Mouse (Mus musculus) T-helper 1 cell (primary cell): ENCODE measurements around the gene Hrk.

Experiments
- in situ Hi-C: fragments of 300-600 bp; cut with MboI, MseI; formaldehyde crosslinking; loops from one replicate; pipeline ENCODE4 v1.15.1; 2025; ENCODE audit warnings: high pct_unique_total_duplicates

Gene Hrk

DNA sequence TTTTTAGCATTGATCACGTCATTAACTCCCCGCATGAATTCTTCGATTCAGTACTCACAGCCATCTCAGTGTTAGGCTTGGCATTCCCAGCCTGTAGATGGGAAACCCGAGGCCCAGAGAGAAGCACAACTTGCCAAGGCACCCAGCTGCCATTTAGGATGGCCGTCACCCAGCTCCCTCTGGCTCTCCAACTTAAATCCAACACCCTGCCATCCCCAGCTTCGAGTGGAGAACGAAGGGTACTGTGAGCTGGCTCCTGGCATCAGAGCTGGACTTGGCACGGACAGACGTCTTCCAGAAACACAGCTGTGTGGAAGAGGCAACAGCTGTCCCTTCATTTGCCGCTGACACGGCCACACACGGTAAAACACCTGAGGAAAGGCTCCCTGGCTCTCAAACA lies at the start of gene Hrk:
Gene Hrk, plus strand, starts transcription at position 68 of the 400 bp plus-strand sequence.
- in situ Hi-C loops = no loop called here

DNA sequence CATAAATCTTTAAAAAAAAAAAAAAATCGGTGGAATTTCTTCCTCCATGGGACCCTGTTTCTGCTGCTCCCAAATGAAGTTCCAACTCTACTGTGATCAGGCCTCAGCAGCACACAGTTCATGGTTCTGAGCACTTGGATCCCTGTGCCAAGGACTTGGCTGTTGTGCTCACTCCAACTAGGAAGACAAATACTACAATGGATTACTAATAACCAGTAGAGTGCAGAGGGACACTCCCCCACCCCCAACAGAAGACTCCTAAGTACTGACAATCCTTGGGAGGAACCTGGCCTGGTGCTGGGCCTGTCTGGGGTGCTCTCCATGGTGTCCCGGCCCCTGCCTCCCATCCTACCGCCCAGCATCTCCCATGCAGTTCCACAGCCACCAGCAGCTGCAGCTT lies 46.1 kb upstream of the Hrk start:
- in situ Hi-C loops = no loop called here

- in situ Hi-C loops = no loop called here
Measured at GRCm38 (mm10) chr5:118118922-118119321, 45.5 kb upstream of the Hrk start.

DNA sequence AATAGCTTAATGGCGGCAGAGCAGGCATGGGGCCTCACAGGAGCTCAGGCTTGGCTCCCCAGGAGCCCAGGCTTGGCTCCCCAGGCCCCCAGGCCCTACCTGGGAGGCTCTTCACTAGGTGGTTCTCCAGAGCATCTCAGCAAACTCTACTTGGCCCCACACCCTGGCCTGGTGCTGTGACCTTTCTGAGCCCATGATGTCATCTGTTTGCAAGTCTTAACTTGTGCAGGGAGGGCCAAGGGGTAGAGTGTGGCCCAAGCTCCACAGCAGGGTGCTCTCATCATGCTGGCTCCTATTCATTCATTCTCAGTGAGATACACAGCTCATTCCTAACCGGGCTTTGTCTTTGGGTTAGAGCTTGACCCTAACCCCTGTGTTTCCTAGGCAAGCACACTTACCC lies 43.8 kb upstream of the Hrk start:
- in situ Hi-C loops = no loop called here

DNA sequence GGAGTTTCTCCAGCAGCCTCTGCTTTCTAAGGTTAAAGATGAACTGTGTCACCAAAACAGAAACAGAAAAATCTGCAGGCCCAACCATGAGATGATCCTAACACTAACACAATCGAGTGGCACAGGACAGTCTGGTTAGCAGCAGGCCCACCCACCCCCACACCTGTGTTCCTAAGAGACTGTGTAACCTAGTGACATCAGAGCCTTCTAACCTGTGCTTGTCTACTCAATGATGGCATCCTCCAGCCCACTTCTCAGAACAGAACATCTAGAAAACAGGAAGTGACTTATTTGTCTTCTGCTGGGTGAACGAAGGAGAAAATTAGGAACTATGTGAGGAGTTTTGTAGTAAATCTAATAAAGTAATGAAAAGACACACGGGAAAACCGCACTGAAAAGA lies 42.5 kb upstream of the Hrk start:
- in situ Hi-C loops = no loop called here

DNA sequence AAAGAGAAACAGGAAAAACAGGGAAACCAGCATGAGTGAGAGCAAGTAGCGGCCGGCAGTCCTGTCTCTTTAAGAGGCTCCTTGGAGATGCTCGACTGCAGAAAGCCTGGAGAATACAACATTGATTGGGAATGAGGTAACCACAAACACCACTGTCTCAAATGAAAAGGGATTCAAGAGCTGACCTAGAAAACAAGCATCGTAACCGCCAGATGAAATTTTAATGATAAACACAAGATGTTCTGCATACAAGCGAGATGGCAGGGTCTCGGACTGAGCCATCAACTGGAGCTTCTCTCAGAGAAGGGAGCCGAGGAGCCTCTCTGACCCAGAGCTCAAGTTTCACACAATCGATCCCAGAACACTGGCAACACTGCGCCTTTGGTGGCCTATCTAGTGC lies 41.4 kb upstream of the Hrk start:
- in situ Hi-C loops = no loop called here

DNA sequence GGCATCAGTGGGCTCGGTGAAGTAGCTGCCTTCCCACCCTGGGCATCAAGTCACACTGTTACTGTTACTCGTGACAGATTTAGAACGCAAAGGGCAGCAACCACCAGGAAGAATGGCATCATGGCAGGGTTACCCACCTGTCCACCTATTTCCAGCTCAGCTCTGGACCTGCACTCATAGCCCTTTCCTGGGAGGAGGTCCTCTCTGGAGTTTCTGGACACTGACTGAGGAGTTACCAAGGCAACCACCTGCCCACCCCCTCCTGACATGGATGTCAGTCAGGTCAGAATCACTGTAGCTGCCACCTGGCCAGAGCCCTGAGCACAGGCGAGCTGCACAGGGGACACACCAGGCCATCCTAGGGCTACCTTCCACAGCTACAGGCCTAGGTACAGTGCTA lies 37.8 kb upstream of the Hrk start:
- in situ Hi-C loops = loop anchor here (25.0 kb wide), 1 partner anchor 1889 kb away; no protein-coding TSS in a partner anchor

- in situ Hi-C loops = loop anchor here (25.0 kb wide), 1 partner anchor 1891 kb away; no protein-coding TSS in a partner anchor
Measured at GRCm38 (mm10) chr5:118128208-118128607, 36.2 kb upstream of the Hrk start.

- in situ Hi-C loops = loop anchor here (25.0 kb wide), 1 partner anchor 1891 kb away; no protein-coding TSS in a partner anchor
Measured at GRCm38 (mm10) chr5:118128651-118129050, 35.8 kb upstream of the Hrk start.

- in situ Hi-C loops = loop anchor here (25.0 kb wide), 1 partner anchor 1899 kb away; no protein-coding TSS in a partner anchor
Measured at GRCm38 (mm10) chr5:118136391-118136790, 28.1 kb upstream of the Hrk start.

GRCm38 (mm10) chr5:118139630-118140029 lies 24.8 kb upstream of the Hrk start:
- in situ Hi-C loops = loop anchor here (25.0 kb wide), 1 partner anchor 1902 kb away; no protein-coding TSS in a partner anchor

DNA sequence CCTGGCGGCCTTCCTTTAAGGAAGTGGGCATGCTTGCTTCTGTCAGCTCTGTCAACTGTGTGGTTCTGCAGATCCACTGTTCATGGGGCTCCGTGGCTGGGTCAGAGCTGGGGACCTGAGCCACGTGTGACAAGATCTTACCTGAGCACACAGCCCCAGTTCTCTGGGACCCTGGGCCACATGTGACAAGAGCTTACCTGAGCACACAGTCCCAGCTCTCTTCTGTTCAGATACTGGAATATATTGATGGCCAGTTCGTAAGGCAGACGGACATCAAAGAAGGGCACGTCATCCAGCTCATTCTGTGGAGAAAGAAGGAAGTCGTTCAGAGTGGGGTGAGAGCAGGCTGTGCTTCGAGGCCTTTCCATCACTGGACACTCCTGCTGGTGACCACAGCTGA lies 22.0 kb upstream of the Hrk start:
- in situ Hi-C loops = loop anchor here (25.0 kb wide), 1 partner anchor 1905 kb away; no protein-coding TSS in a partner anchor

DNA sequence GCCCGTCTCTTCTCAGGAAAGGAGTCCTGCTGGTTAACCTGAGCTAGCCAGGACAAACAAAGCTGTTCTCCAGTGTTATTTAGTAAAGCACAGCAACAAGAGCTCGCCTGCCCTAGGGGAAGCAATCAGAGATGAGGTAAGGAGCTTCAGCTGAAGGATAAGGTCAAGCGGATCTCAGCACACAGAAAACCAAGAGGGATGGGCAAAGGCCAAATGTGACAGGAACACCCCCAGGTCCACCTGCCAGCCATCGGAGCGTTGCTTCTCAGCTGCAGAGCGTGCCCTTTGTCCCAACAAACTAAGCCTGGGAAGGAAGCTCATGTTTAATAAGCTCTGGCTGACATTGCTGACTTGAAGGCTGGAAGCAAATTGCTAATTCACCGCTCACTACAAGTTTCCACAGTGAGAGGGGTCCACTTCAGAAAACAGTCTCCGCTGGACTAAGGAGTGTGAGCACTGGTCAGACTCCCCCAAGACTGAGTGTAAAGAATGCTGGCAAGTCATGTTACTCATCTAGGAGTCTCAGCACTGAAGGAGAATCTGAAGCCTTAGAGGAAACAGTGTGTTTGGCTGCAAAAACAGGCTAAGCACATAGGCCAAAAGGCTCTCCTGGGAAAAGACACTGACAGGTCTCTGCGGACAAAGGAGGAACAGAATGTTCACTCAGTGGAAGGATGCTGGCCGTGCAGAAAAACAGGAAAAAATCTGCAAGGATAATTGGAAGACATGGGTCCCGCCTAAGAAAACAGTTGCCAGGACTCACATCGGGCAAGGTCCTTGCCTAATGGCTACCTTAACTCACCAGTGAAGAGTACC lies 21.0 kb upstream of the Hrk start:
- in situ Hi-C loops = loop anchor here (25.0 kb wide), 1 partner anchor 1906 kb away; no protein-coding TSS in a partner anchor

DNA sequence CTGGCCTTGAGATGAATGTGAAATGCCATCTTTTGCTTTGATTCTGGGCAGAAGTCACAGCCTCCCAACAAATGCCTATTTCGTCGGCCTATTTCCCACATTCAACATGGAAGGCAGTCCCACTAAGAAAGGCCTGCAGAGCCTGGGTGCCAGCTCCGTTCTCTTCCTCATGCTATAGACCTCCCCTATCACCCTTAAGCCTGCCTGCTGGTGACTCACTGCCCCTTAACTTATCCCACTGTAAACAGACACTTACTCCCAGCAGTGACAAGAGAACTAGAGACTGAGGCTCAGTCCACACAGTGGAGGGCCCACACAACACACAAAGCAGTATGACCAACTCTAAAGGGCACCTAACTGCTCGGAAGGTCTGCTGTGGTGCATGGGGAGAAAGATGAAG lies 20.1 kb upstream of the Hrk start:
- in situ Hi-C loops = loop anchor here (25.0 kb wide), 1 partner anchor 1907 kb away; no protein-coding TSS in a partner anchor

- in situ Hi-C loops = loop anchor here (25.0 kb wide), 1 partner anchor 1907 kb away; no protein-coding TSS in a partner anchor
Measured at GRCm38 (mm10) chr5:118144770-118145169, 19.7 kb upstream of the Hrk start.

- in situ Hi-C loops = loop anchor here (25.0 kb wide), 1 partner anchor 1908 kb away; no protein-coding TSS in a partner anchor
Measured at GRCm38 (mm10) chr5:118145458-118145857, 19.0 kb upstream of the Hrk start.

GRCm38 (mm10) chr5:118145999-118146679 lies 18.3 kb upstream of the Hrk start:
- in situ Hi-C loops = loop anchor here (25.0 kb wide), 1 partner anchor 1909 kb away; no protein-coding TSS in a partner anchor

- in situ Hi-C loops = loop anchor here (25.0 kb wide), 1 partner anchor 1910 kb away; no protein-coding TSS in a partner anchor
Measured at GRCm38 (mm10) chr5:118147264-118147663, 17.2 kb upstream of the Hrk start.

DNA sequence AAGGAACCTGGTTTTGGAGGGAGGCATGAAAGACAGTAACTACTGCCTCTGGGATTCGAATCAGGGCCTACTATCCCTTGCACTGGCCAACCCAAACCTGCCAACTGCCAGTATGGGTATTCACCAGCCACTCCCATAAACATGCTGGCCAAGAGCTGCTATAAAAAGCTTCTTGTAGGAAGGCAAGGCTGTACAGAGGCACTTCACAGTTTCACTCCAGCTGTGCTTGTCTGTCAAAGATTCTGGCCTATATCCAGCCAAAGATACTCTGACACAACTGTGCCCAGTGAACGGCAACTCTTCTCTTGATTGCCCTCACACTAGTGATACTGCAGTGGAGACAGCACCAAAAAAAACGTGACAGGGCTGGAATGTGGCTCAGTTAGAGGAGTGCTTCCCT lies 14.7 kb upstream of the Hrk start:
- in situ Hi-C loops = loop anchor here (25.0 kb wide), 1 partner anchor 1912 kb away; no protein-coding TSS in a partner anchor

GRCm38 (mm10) chr5:118154839-118155564 lies 9.4 kb upstream of the Hrk start, which contains the start of gene Fbxw8:
Gene Fbxw8, minus strand, starts transcription at chr5:118155464.
- in situ Hi-C loops = no loop called here

GRCm38 (mm10) chr5:118155565-118155947 lies 8.9 kb upstream of the Hrk start:
- in situ Hi-C loops = no loop called here
